In the genomic region with DNA sequence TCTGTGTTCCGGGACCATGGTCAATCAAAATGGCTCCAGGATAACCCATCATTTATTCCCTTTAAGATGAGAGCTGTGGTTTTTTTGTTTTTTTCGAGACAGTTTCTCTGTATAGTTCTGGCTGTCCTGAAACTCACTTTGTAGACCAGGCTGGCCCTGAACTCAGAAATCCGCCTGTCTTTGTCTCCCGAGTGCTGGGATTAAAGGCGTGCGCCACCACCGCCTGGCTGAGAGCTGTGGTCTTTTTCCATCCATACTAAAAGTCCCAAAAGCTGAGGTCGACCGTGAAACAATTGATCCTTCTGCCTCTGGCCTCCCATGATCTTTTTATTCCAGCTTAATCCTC, we compare ENCODE assay signal across 8 mouse cellular contexts. TPM values are rescaled to one million over a fixed set of nuclear protein-coding genes. Genes with fewer than 3 reads are reported as not detected.
A peak's percentile ranks its signal among the peaks of the same experiment; 100 is the strongest.
DNase-seq lines count a peak whose midpoint lies in the region; ATAC-seq and TF ChIP-seq lines count a peak whose summit lies in the region.

No protein-coding gene starts in this region.

- H3K4me1 ChIP-seq in kidney, embryonic 15.5 days = peaks cover 25% of the 10 kb centered on the region
- H3K4me1 ChIP-seq in heart, embryonic 15.5 days (replicated peaks) = peaks cover 29% of the 10 kb centered on the region
- H3K4me1 ChIP-seq in liver, embryonic 13.5 days (replicated peaks) = peaks cover 72% of the 10 kb centered on the region

- H3K4me3 ChIP-seq in kidney, embryonic 15.5 days (replicated peaks) = peak overlapping the region; percentile 97
- H3K4me3 ChIP-seq in heart, embryonic 15.5 days = peak overlapping the region; percentile 98
- H3K4me3 ChIP-seq in liver, embryonic 13.5 days (replicated peaks) = peak overlapping the region; percentile 99

- no peak for TF ChIP-seq POLR2A in brain, embryonic 14.5 days (IDR thresholded peaks at IDR 0.05; ENCODE audit: borderline replicate concordance, extremely low read depth, insufficient read depth, insufficient read length, poor library complexity, severe bottlenecking)

- no peaks in the 10 kb centered on the region for H3K27me3 ChIP-seq in kidney, embryonic 15.5 days
- no peaks in the 10 kb centered on the region for H3K27me3 ChIP-seq in heart, embryonic 15.5 days
- H3K27me3 ChIP-seq in liver, embryonic 13.5 days = no peaks in the 10 kb centered on the region

- 7% methylated on average over 9 of the region's 9 CpGs for WGBS in kidney, embryonic 15.5 days
- WGBS in heart, embryonic 15.5 days = 12% methylated on average over 9 of the region's 9 CpGs
- WGBS in liver, embryonic 13.5 days (ENCODE audit: insufficient replicate concordance) = 18% methylated on average over 9 of the region's 9 CpGs

- peak overlapping the region; percentile 100 for H3K27ac ChIP-seq in kidney, embryonic 15.5 days
- peak overlapping the region; percentile 100 for H3K27ac ChIP-seq in heart, embryonic 15.5 days
- H3K27ac ChIP-seq in liver, embryonic 13.5 days = peak overlapping the region; percentile 99

- TF ChIP-seq CTCF in brain, embryonic 14.5 days (IDR thresholded peaks at IDR 0.05; ENCODE audit: borderline replicate concordance, extremely low read depth, insufficient read depth, insufficient read length) = no peak

- no peak for ATAC-seq in kidney, embryonic 15.5 days (replicated peaks; ENCODE audit: low FRiP score)
- ATAC-seq in heart, embryonic 15.5 days (replicated peaks; ENCODE audit: insufficient number of reproducible peaks, insufficient read depth, low FRiP score, low read depth) = no peak
- ATAC-seq in liver, embryonic 13.5 days (ENCODE audit: low read depth) = no peak
- ATAC-seq in erythroid progenitor cell, adult 5-6 weeks (replicated peaks; ENCODE audit: low FRiP score, poor library complexity, severe bottlenecking) = no peak

- H3K4me2 ChIP-seq in kidney, embryonic 15.5 days = peak overlapping the region; percentile 81
- peak overlapping the region; percentile 59 for H3K4me2 ChIP-seq in heart, embryonic 15.5 days
- H3K4me2 ChIP-seq in liver, embryonic 13.5 days = peak overlapping the region; percentile 86

- DNase-seq in kidney, postnatal 25 days = no peak
- peak; percentile 59 for DNase-seq in brain, embryonic 14.5 days (ENCODE audit: low read depth)
- no peak for DNase-seq in liver, embryonic 13.5 days
- peak; percentile 28 for DNase-seq in retina, postnatal 7 days (ENCODE audit: low read depth, low spot score)
- DNase-seq in left cerebral cortex, adult 11 months (ENCODE audit: low spot score) = no peak

- peaks cover 21% of the 10 kb centered on the region for H3K36me3 ChIP-seq in kidney, embryonic 15.5 days
- H3K36me3 ChIP-seq in heart, embryonic 15.5 days = peaks cover 12% of the 10 kb centered on the region
- peaks cover 25% of the 10 kb centered on the region for H3K36me3 ChIP-seq in liver, embryonic 13.5 days

- H3K9ac ChIP-seq in kidney, embryonic 15.5 days = peak overlapping the region; percentile 99
- peak overlapping the region; percentile 99 for H3K9ac ChIP-seq in heart, embryonic 15.5 days
- H3K9ac ChIP-seq in liver, embryonic 13.5 days = peak overlapping the region; percentile 100

- H3K9me3 ChIP-seq in kidney, embryonic 15.5 days (replicated peaks) = no peaks in the 10 kb centered on the region
- no peaks in the 10 kb centered on the region for H3K9me3 ChIP-seq in heart, embryonic 15.5 days (replicated peaks)
- no peaks in the 10 kb centered on the region for H3K9me3 ChIP-seq in liver, embryonic 13.5 days (replicated peaks)

RNA-seq across cellular contexts. Expression of gene Ccnl1, which starts 0.8 kb away (rescaled TPM):
- polyA plus RNA-seq in kidney, embryonic 15.5 days (2015; fragmentation: Nextera tagmentation; extraction: Ambion mirVana) = 99.6 and 101 TPM in 2 replicates
- 87.9 and 101 TPM in 2 replicates for polyA plus RNA-seq in brain, embryonic 14.5 days (2012; rRNA removed)
- polyA plus RNA-seq in heart, embryonic 15.5 days (2015; fragmentation: Nextera tagmentation; extraction: Ambion mirVana) = 60.5 and 67.5 TPM in 2 replicates
- 49.9 and 54.6 TPM in 2 replicates for polyA plus RNA-seq in liver, embryonic 13.5 days (2015; fragmentation: Nextera tagmentation; extraction: Ambion mirVana)
- total RNA-seq in erythroid progenitor cell, adult 5-6 weeks (2015; ENCODE audit: low replicate concordance) = 158 and 173 TPM in 2 replicates
- total RNA-seq in erythroid progenitor cell, adult 5-6 weeks (2017; ENCODE audit: low replicate concordance) = 199 and 276 TPM in 2 replicates

Comparison
In these comparisons a context has a peak if more than half of its experiments do, and no peak if none do; other contexts are left out.
1. DNase-seq: peak in brain, embryonic 14.5 days (single experiment) and retina, postnatal 7 days (single experiment); none in kidney, postnatal 25 days (0 of 2), liver, embryonic 13.5 days (single experiment) and left cerebral cortex, adult 11 months (single experiment).
2. Peak in every context shown above with its lines, with median percentiles within 50 percentile points of each other: H3K27ac ChIP-seq, H3K4me2 ChIP-seq, H3K4me3 ChIP-seq and H3K9ac ChIP-seq.